Mouse (Mus musculus): ENCODE data around the gene Olfr1033. TPM values are rescaled to one million over a fixed set of nuclear protein-coding genes. Genes with fewer than 3 reads are reported as not detected.

The Olfr1033 gene
- polyA plus RNA-seq, 1 experiment, result not detected

DNA sequence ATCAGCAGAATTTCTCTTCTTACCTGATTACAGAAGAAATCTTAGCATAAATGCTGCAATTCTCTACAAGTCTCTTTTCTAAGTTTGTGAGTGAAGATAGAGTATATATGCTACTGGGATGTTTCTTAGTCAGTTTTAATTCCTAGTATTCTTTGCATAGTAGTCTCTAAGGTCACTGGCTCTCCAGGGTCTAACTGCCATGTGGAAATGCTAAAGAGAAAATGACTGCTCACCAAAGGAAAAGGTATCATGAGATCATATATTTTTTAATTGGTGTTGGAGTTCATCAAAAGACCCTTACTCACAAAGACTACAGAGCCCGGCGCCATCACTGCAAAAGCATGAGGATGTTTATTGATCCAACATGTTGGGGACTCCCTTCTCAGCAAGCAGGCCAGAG lies 66.9 kb downstream of the Olfr1033 start, which contains the start of gene Olfr1037:
TSS of gene Olfr1037 (minus strand) at position 101 of the 400 bp plus-strand sequence.
- TF ChIP-seq POLR2A (IDR thresholded peaks at IDR 0.05; ENCODE audit: borderline replicate concordance, low read depth, low read length) (no peak), CTCF (IDR thresholded peaks at IDR 0.05; ENCODE audit: low read depth, low read length) (no peak)
- H3K4me3 ChIP-seq (ENCODE audit: insufficient read depth, low read length), result no peak within 1 kb of the TSS
- H3K4me1 ChIP-seq (ENCODE audit: control insufficient read depth, insufficient read depth, low read length), result no peaks in the 10 kb centered on the region
- H3K27ac ChIP-seq (ENCODE audit: insufficient read depth, low read depth, low read length), result no peak within 1 kb of the TSS

Other genes starting within 250 kb of the Olfr1033 start
- not detected in 2 replicates for gene Olfr1014, start 247.9 kb upstream of the Olfr1033 start, polyA plus RNA-seq (2012; ENCODE audit: insufficient read depth, insufficient read length, missing spikeins)
- gene Olfr1015, start 238.6 kb upstream of the Olfr1033 start, polyA plus RNA-seq (2012; ENCODE audit: insufficient read depth, insufficient read length, missing spikeins), result not detected in 2 replicates
- gene Olfr1016, start 218.1 kb upstream of the Olfr1033 start, polyA plus RNA-seq (2012; ENCODE audit: insufficient read depth, insufficient read length, missing spikeins), result not detected in 2 replicates
- not detected in 2 replicates for gene Olfr1018, start 202.2 kb upstream of the Olfr1033 start, polyA plus RNA-seq (2012; ENCODE audit: insufficient read depth, insufficient read length, missing spikeins)
- gene Olfr1019, start 175.2 kb upstream of the Olfr1033 start, polyA plus RNA-seq (2012; ENCODE audit: insufficient read depth, insufficient read length, missing spikeins), result not detected in 2 replicates
- gene Olfr1020, start 173.6 kb upstream of the Olfr1033 start, polyA plus RNA-seq (2012; ENCODE audit: insufficient read depth, insufficient read length, missing spikeins), result not detected in 2 replicates
- not detected in 2 replicates for gene Olfr1022, start 152.0 kb upstream of the Olfr1033 start, polyA plus RNA-seq (2012; ENCODE audit: insufficient read depth, insufficient read length, missing spikeins)
- gene Olfr1023, start 135.0 kb upstream of the Olfr1033 start, polyA plus RNA-seq (2012; ENCODE audit: insufficient read depth, insufficient read length, missing spikeins), result not detected in 2 replicates
- not detected in 2 replicates for gene Olfr1024, start 115.6 kb upstream of the Olfr1033 start, polyA plus RNA-seq (2012; ENCODE audit: insufficient read depth, insufficient read length, missing spikeins)
- not detected in 2 replicates for gene Olfr1025-ps1, start 105.4 kb upstream of the Olfr1033 start, polyA plus RNA-seq (2012; ENCODE audit: insufficient read depth, insufficient read length, missing spikeins)
- gene Olfr1026, start 99.1 kb upstream of the Olfr1033 start, polyA plus RNA-seq (2012; ENCODE audit: insufficient read depth, insufficient read length, missing spikeins), result not detected in 2 replicates
- not detected in 2 replicates for gene Olfr1028, start 70.2 kb upstream of the Olfr1033 start, polyA plus RNA-seq (2012; ENCODE audit: insufficient read depth, insufficient read length, missing spikeins)
- not detected in 2 replicates for gene Olfr1029, start 46.7 kb upstream of the Olfr1033 start, polyA plus RNA-seq (2012; ENCODE audit: insufficient read depth, insufficient read length, missing spikeins)
- gene Olfr1030, start 41.4 kb upstream of the Olfr1033 start, polyA plus RNA-seq (2012; ENCODE audit: insufficient read depth, insufficient read length, missing spikeins), result 0.24 TPM in 1 of 2 replicates, not detected in the other
- gene Olfr1031, start 30.3 kb upstream of the Olfr1033 start, polyA plus RNA-seq (2012; ENCODE audit: insufficient read depth, insufficient read length, missing spikeins), result not detected in 2 replicates
- not detected in 2 replicates for gene Olfr1032, start 15.1 kb upstream of the Olfr1033 start, polyA plus RNA-seq (2012; ENCODE audit: insufficient read depth, insufficient read length, missing spikeins)
- gene Olfr1034, start 25.2 kb downstream of the Olfr1033 start, polyA plus RNA-seq (2012; ENCODE audit: insufficient read depth, insufficient read length, missing spikeins), result not detected in 2 replicates
- gene Olfr1036, start 53.4 kb downstream of the Olfr1033 start, polyA plus RNA-seq (2012; ENCODE audit: insufficient read depth, insufficient read length, missing spikeins), result not detected in 2 replicates
- not detected in 2 replicates for gene Olfr1037, start 66.8 kb downstream of the Olfr1033 start, polyA plus RNA-seq (2012; ENCODE audit: insufficient read depth, insufficient read length, missing spikeins)
- not detected in 2 replicates for gene Olfr1039, start 115.3 kb downstream of the Olfr1033 start, polyA plus RNA-seq (2012; ENCODE audit: insufficient read depth, insufficient read length, missing spikeins)
- not detected in 2 replicates for gene Olfr1040, start 126.1 kb downstream of the Olfr1033 start, polyA plus RNA-seq (2012; ENCODE audit: insufficient read depth, insufficient read length, missing spikeins)
- 0.16 TPM in 1 of 2 replicates, not detected in the other for gene Olfr1042, start 141.2 kb downstream of the Olfr1033 start, polyA plus RNA-seq (2012; ENCODE audit: insufficient read depth, insufficient read length, missing spikeins)
- not detected in 2 replicates for gene Olfr1043, start 146.9 kb downstream of the Olfr1033 start, polyA plus RNA-seq (2012; ENCODE audit: insufficient read depth, insufficient read length, missing spikeins)
- not detected in 2 replicates for gene Olfr1044, start 157.2 kb downstream of the Olfr1033 start, polyA plus RNA-seq (2012; ENCODE audit: insufficient read depth, insufficient read length, missing spikeins)
- not detected in 2 replicates for gene Olfr52, start 165.1 kb downstream of the Olfr1033 start, polyA plus RNA-seq (2012; ENCODE audit: insufficient read depth, insufficient read length, missing spikeins)
- not detected in 2 replicates for gene Olfr1045, start 182.4 kb downstream of the Olfr1033 start, polyA plus RNA-seq (2012; ENCODE audit: insufficient read depth, insufficient read length, missing spikeins)
- gene Olfr1046, start 198.7 kb downstream of the Olfr1033 start, polyA plus RNA-seq (2012; ENCODE audit: insufficient read depth, insufficient read length, missing spikeins), result not detected in 2 replicates
- gene Olfr1047, start 210.8 kb downstream of the Olfr1033 start, polyA plus RNA-seq (2012; ENCODE audit: insufficient read depth, insufficient read length, missing spikeins), result not detected in 2 replicates
- gene Olfr1048, start 219.7 kb downstream of the Olfr1033 start, polyA plus RNA-seq (2012; ENCODE audit: insufficient read depth, insufficient read length, missing spikeins), result not detected in 2 replicates
- not detected in 2 replicates for gene Olfr1049, start 237.7 kb downstream of the Olfr1033 start, polyA plus RNA-seq (2012; ENCODE audit: insufficient read depth, insufficient read length, missing spikeins)

Data from bone marrow macrophage, adult 2 months (primary cell).